Comparison of ENCODE assay signal across 8 mouse cellular contexts in genomic region chr1:152956221-152956620, GRCm38 (mm10). TPM values are rescaled to one million over a fixed set of nuclear protein-coding genes. Genes with fewer than 3 reads are reported as not detected.
DNase-seq lines count a peak whose midpoint lies in the region; ATAC-seq and TF ChIP-seq lines count a peak whose summit lies in the region.

No protein-coding gene starts in this region.

- H3K27me3 ChIP-seq in intestine, embryonic 14.5 days (replicated peaks; ENCODE audit: control insufficient read depth, insufficient read depth, low read length) = peaks cover 45% of the 10 kb centered on the region
- peaks cover 62% of the 10 kb centered on the region for H3K27me3 ChIP-seq in limb, embryonic 13.5 days
- no peaks in the 10 kb centered on the region for H3K27me3 ChIP-seq in myocyte (ENCODE audit: control insufficient read depth, insufficient read depth, insufficient read length)

- no peak for TF ChIP-seq CTCF in cortical plate, adult 2 months (IDR thresholded peaks at IDR 0.05; ENCODE audit: extremely low read depth, insufficient read depth, low read length)

- H3K9me3 ChIP-seq in intestine, embryonic 14.5 days (ENCODE audit: control insufficient read depth, low read length) = no peaks in the 10 kb centered on the region
- H3K9me3 ChIP-seq in limb, embryonic 13.5 days = no peaks in the 10 kb centered on the region

- peak overlapping the region; percentile 69 for H3K4me3 ChIP-seq in cortical plate, adult 2 months (ENCODE audit: insufficient read depth, low read length)
- peak overlapping the region; percentile 40 for H3K4me3 ChIP-seq in intestine, embryonic 14.5 days (ENCODE audit: low read depth, low read length)
- peak overlapping the region; percentile 48 for H3K4me3 ChIP-seq in limb, embryonic 13.5 days
- peak overlapping the region; percentile 13 for H3K4me3 ChIP-seq in myocyte

- peaks cover 10% of the 10 kb centered on the region for H3K4me1 ChIP-seq in cortical plate, adult 2 months (ENCODE audit: control insufficient read depth, insufficient read depth, low read length)
- H3K4me1 ChIP-seq in intestine, embryonic 14.5 days (replicated peaks; ENCODE audit: control insufficient read depth, insufficient read depth, low read length) = no peaks in the 10 kb centered on the region
- peaks cover 17% of the 10 kb centered on the region for H3K4me1 ChIP-seq in limb, embryonic 13.5 days

- no peak overlapping the region for H3K27ac ChIP-seq in cortical plate, adult 2 months (ENCODE audit: insufficient read depth, low read length)
- no peak overlapping the region for H3K27ac ChIP-seq in intestine, embryonic 14.5 days (ENCODE audit: low read depth)
- no peak overlapping the region for H3K27ac ChIP-seq in limb, embryonic 13.5 days

- no peak overlapping the region for H3ac ChIP-seq in myocyte (ENCODE audit: control insufficient read depth, insufficient read length)

- WGBS in intestine, embryonic 14.5 days = 5% methylated on average over 14 of the region's 14 CpGs
- 4% methylated on average over 14 of the region's 14 CpGs for WGBS in limb, embryonic 13.5 days

- H3K36me3 ChIP-seq in intestine, embryonic 14.5 days (ENCODE audit: control insufficient read depth, insufficient read depth, low read length) = no peaks in the 10 kb centered on the region
- H3K36me3 ChIP-seq in limb, embryonic 13.5 days = no peaks in the 10 kb centered on the region
- H3K36me3 ChIP-seq in myocyte (ENCODE audit: control insufficient read depth, insufficient read depth) = no peaks in the 10 kb centered on the region

- peak; percentile 87 for ATAC-seq in granulocyte monocyte progenitor cell, adult 5-6 weeks (replicated peaks; ENCODE audit: poor library complexity, severe bottlenecking)
- ATAC-seq in intestine, embryonic 14.5 days (replicated peaks; ENCODE audit: low FRiP score, low TSS enrichment, low read depth) = 0 out of 2 replicates have a peak, but pooled peaks have one; percentile 53
- peak; percentile 67; the same call in 1 of the 2 replicates for ATAC-seq in limb, embryonic 13.5 days (ENCODE audit: low FRiP score, low read depth)

- DNase-seq in gastrocnemius, adult 18-20 months (ENCODE audit: low spot score) = peak; percentile 45
- DNase-seq in gastrocnemius, postnatal 25 days = no peak
- peak; percentile 92 for DNase-seq in intestine, embryonic 14.5 days (ENCODE audit: low spot score)
- DNase-seq in thymus, postnatal 0 days (ENCODE audit: low spot score) = peak; percentile 42

- no peaks in the 10 kb centered on the region for H3K79me2 ChIP-seq in myocyte (ENCODE audit: control insufficient read depth, insufficient read depth)

- no peak overlapping the region for H3K9ac ChIP-seq in intestine, embryonic 14.5 days (ENCODE audit: low read length)
- no peak overlapping the region for H3K9ac ChIP-seq in limb, embryonic 13.5 days

- TF ChIP-seq POLR2A in cortical plate, adult 2 months (IDR thresholded peaks at IDR 0.05; ENCODE audit: extremely low read depth, insufficient read depth, low read length) = no peak
- no peak for TF ChIP-seq POLR2A in myocyte (IDR thresholded peaks at IDR 0.05; ENCODE audit: insufficient read length, low read depth)

- peak overlapping the region; percentile 49 for H3K4me2 ChIP-seq in intestine, embryonic 14.5 days (ENCODE audit: low read length)
- H3K4me2 ChIP-seq in limb, embryonic 13.5 days (replicated peaks) = peak overlapping the region; percentile 77
- H3K4me2 ChIP-seq in myocyte (ENCODE audit: low read depth) = peak overlapping the region; percentile 85

TF ChIP-seq in myocyte, 11 proteins besides CTCF, POLR2A, EP300 and RAD21:
- TF ChIP-seq MYOD1 (IDR thresholded peaks at IDR 0.05; ENCODE audit: control insufficient read depth in 1 of 3, insufficient read length in 2 of 3, low read depth in 2 of 3) = no peak
- peak in 1 of 3 experiments; percentile 25 for TF ChIP-seq MYOG (IDR thresholded peaks at IDR 0.05; ENCODE audit: control insufficient read depth in 1 of 3, insufficient read depth in 1 of 3, insufficient read length in 2 of 3, low read depth in 2 of 3)
- no peak for TF ChIP-seq TCF3 (IDR thresholded peaks at IDR 0.05; ENCODE audit: insufficient read length, low read depth)
- no peak for TF ChIP-seq E2F4 (IDR thresholded peaks at IDR 0.05; ENCODE audit: insufficient read depth)
- peak; percentile 98 for TF ChIP-seq REST (IDR thresholded peaks at IDR 0.05; ENCODE audit: insufficient read depth, insufficient read length)
- no peak for TF ChIP-seq USF1 (IDR thresholded peaks at IDR 0.05; ENCODE audit: low read depth)
- no peak for TF ChIP-seq CEBPB (IDR thresholded peaks at IDR 0.05; ENCODE audit: insufficient read depth, poor library complexity, severe bottlenecking)

RNA-seq across cellular contexts. Expression of gene Nmnat2, which starts 1.4 kb away (rescaled TPM):
- under 1 TPM; 0.43 to 0.80 TPM for total RNA-seq in gastrocnemius, adult 18-20 months (2021)
- under 1 TPM; 0.38 to 0.72 TPM for total RNA-seq in gastrocnemius, postnatal 25 days (2021)
- polyA plus RNA-seq in cortical plate, adult 2 months (2012; rRNA removed) = 84.2 and 88.1 TPM in 2 replicates
- total RNA-seq in granulocyte monocyte progenitor cell, adult 5-6 weeks (2014; fragmentation: Nextera tagmentation) = not detected in 2 replicates
- not detected in 2 replicates for total RNA-seq in granulocyte monocyte progenitor cell, adult 5-6 weeks (2017)
- 2.0 and 3.5 TPM in 2 replicates for polyA plus RNA-seq in intestine, embryonic 14.5 days (2014; fragmentation: Nextera tagmentation; extraction: Ambion mirVana)
- polyA plus RNA-seq in limb, embryonic 13.5 days (2015; fragmentation: Nextera tagmentation; extraction: Ambion mirVana) = 0.91 and 1.5 TPM in 2 replicates
- polyA plus RNA-seq in myocyte (2012; fragmentation: generic; extraction: Trizol) = 2.1 TPM
- polyA plus RNA-seq in thymus, postnatal 0 days (2015; fragmentation: Nextera tagmentation; extraction: Ambion mirVana) = 0.36 and 0.38 TPM in 2 replicates

RNA-seq across cellular contexts. Expression of gene Smg7, which starts 53.8 kb away (rescaled TPM):
- total RNA-seq in gastrocnemius, adult 18-20 months (2021) = 10 to 100 TPM; 37.3 to 38.9 TPM
- total RNA-seq in gastrocnemius, postnatal 25 days (2021) = 10 to 100 TPM; 30.3 to 31.5 TPM
- polyA plus RNA-seq in cortical plate, adult 2 months (2012; rRNA removed) = 46.0 and 48.1 TPM in 2 replicates
- 62.0 and 100 TPM in 2 replicates for total RNA-seq in granulocyte monocyte progenitor cell, adult 5-6 weeks (2014; fragmentation: Nextera tagmentation)
- total RNA-seq in granulocyte monocyte progenitor cell, adult 5-6 weeks (2017) = 26.0 and 31.2 TPM in 2 replicates
- 32.9 and 34.8 TPM in 2 replicates for polyA plus RNA-seq in intestine, embryonic 14.5 days (2014; fragmentation: Nextera tagmentation; extraction: Ambion mirVana)
- 28.0 and 29.3 TPM in 2 replicates for polyA plus RNA-seq in limb, embryonic 13.5 days (2015; fragmentation: Nextera tagmentation; extraction: Ambion mirVana)
- polyA plus RNA-seq in myocyte (2012; fragmentation: generic; extraction: Trizol) = 13.6 TPM
- 23.5 and 24.3 TPM in 2 replicates for polyA plus RNA-seq in thymus, postnatal 0 days (2015; fragmentation: Nextera tagmentation; extraction: Ambion mirVana)

Comparison
In these comparisons a context has a peak if more than half of its experiments do, and no peak if none do; other contexts are left out.
1. H3K4me3 ChIP-seq: peak in every context shown above with its lines; median percentile 69 in cortical plate, adult 2 months; 48 in limb, embryonic 13.5 days; 40 in intestine, embryonic 14.5 days; 13 in myocyte.
2. RNA of gene Nmnat2, which starts 1.4 kb away (polyA plus RNA-seq): 84.2 to 88.1 TPM in cortical plate, adult 2 months; 2.0 to 3.5 TPM in intestine, embryonic 14.5 days, 2.1 TPM in myocyte (single experiment), 0.91 to 1.5 TPM in limb, embryonic 13.5 days and 0.36 to 0.38 TPM in thymus, postnatal 0 days; every median in the first group is over 10 times any median in the second.
3. Peak in every context shown above with its lines, with median percentiles within 50 percentile points of each other: ATAC-seq and H3K4me2 ChIP-seq.